Mouse (Mus musculus) frontal cortex, adult (tissue): ENCODE measurements around the gene Maml3.
A peak's percentile ranks its signal among the peaks of the same experiment; 100 is the strongest.

Experiments used
- ATAC-seq: cut with Nextera tagmentation; 2 replicates; pipeline ENCODE4 v1.9.2; 2017; ENCODE audit warnings: mild to moderate bottlenecking, moderate library complexity, mixed read lengths; ENCODE audit not compliant: low TSS enrichment

Gene Maml3

GRCm38 (mm10) chr3:51875629-51876028, 229.2 kb downstream of the Maml3 start:
- no peak for ATAC-seq

- no peak for ATAC-seq
Observed at GRCm38 (mm10) chr3:51874252-51874651, 230.6 kb downstream of the Maml3 start.

GRCm38 (mm10) chr3:51872771-51873170, 232.1 kb downstream of the Maml3 start:
- ATAC-seq = no peak

GRCm38 (mm10) chr3:51871346-51871745, 233.5 kb downstream of the Maml3 start:
- no peak for ATAC-seq

- ATAC-seq = peak; percentile 87
Observed at GRCm38 (mm10) chr3:51869980-51870379, 234.9 kb downstream of the Maml3 start.

GRCm38 (mm10) chr3:51868857-51869256, 236.0 kb downstream of the Maml3 start:
- peak; percentile 64 for ATAC-seq

- ATAC-seq = no peak
Observed at GRCm38 (mm10) chr3:51866446-51866845, 238.4 kb downstream of the Maml3 start.

- ATAC-seq = peak; percentile 66
Observed at GRCm38 (mm10) chr3:51861631-51862030, 243.2 kb downstream of the Maml3 start.

- no peak for ATAC-seq
Observed at GRCm38 (mm10) chr3:51860458-51860857, 244.4 kb downstream of the Maml3 start.

- no peak for ATAC-seq
Observed at GRCm38 (mm10) chr3:51859208-51859607, 245.7 kb downstream of the Maml3 start.

- no peak for ATAC-seq
Observed at GRCm38 (mm10) chr3:51854152-51854551, 250.7 kb downstream of the Maml3 start.

- no peak for ATAC-seq
Observed at GRCm38 (mm10) chr3:51853610-51854009, 251.3 kb downstream of the Maml3 start.

- no peak for ATAC-seq
Observed at GRCm38 (mm10) chr3:51852692-51853091, 252.2 kb downstream of the Maml3 start.

GRCm38 (mm10) chr3:51851596-51851995, 253.3 kb downstream of the Maml3 start:
- no peak for ATAC-seq

GRCm38 (mm10) chr3:51849462-51849861, 255.4 kb downstream of the Maml3 start:
- no peak for ATAC-seq

- no peak for ATAC-seq
Observed at GRCm38 (mm10) chr3:51847262-51847661, 257.6 kb downstream of the Maml3 start.

- no peak for ATAC-seq
Observed at GRCm38 (mm10) chr3:51844255-51844654, 260.6 kb downstream of the Maml3 start.

- peak; percentile 70 for ATAC-seq
Observed at GRCm38 (mm10) chr3:51842140-51842539, 262.7 kb downstream of the Maml3 start.

GRCm38 (mm10) chr3:51841598-51841997, 263.3 kb downstream of the Maml3 start:
- peak; percentile 57; the same call in 1 of the 2 replicates for ATAC-seq

- ATAC-seq = no peak
Observed at GRCm38 (mm10) chr3:51841177-51841576, 263.7 kb downstream of the Maml3 start.

GRCm38 (mm10) chr3:51840095-51840805, 264.6 kb downstream of the Maml3 start:
- ATAC-seq = no peak

- ATAC-seq = no peak
Observed at GRCm38 (mm10) chr3:51839353-51839715, 265.5 kb downstream of the Maml3 start.

- ATAC-seq = no peak
Observed at GRCm38 (mm10) chr3:51838696-51839352, 266.1 kb downstream of the Maml3 start.
